Mouse (Mus musculus) intestine, postnatal 0 days (tissue): ENCODE measurements at regions not wholly inside any gene's neighbourhood (a gene's known extent, or its start where the extent isn't known, plus 50 kb on each side); places are given as distances from the start of the nearest gene placed in this dataset.

Source experiments
- ATAC-seq: fragments of 200-750 bp; cut with Nextera tagmentation; 2 replicates; pipeline ENCODE4 v1.8.0; 2017; ENCODE audit warnings: mild to moderate bottlenecking, moderate TSS enrichment, moderate library complexity
- H3K27ac ChIP-seq: fragments of 300-500 bp; sonication (generic); 2 replicates; pipeline ENCODE4 v1.5.1; 2014; ENCODE audit warnings: mild to moderate bottlenecking, low read depth, low read length, moderate library complexity
- H3K27me3 ChIP-seq: fragments of 300-500 bp; sonication (generic); replicated peaks from 2 replicates; pipeline ENCODE4 v1.6.1; 2014; ENCODE audit warnings: low read length, mixed read lengths; ENCODE audit not compliant: control insufficient read depth, insufficient read depth
- H3K36me3 ChIP-seq: fragments of 300-500 bp; sonication (generic); 2 replicates; pipeline ENCODE4 v1.6.1; 2014; ENCODE audit warnings: mild to moderate bottlenecking, moderate library complexity; ENCODE audit not compliant: control insufficient read depth, insufficient read depth
- H3K4me1 ChIP-seq: fragments of 300-500 bp; sonication (generic); replicated peaks from 2 replicates; pipeline ENCODE4 v1.6.1; 2014; ENCODE audit warnings: antibody characterized with exemption, low read length, mixed read lengths; ENCODE audit not compliant: control insufficient read depth, insufficient read depth
- H3K4me2 ChIP-seq: fragments of 300-500 bp; sonication (generic); replicated peaks from 2 replicates; pipeline ENCODE4 v1.6.1; 2014; ENCODE audit warnings: low read depth, mild to moderate bottlenecking, moderate library complexity
- H3K4me3 ChIP-seq: fragments of 300-500 bp; sonication (generic); 2 replicates; pipeline ENCODE4 v1.5.1; 2014; ENCODE audit warnings: low read depth, low read length
- H3K9ac ChIP-seq: fragments of 300-500 bp; sonication (generic); 2 replicates; pipeline ENCODE4 v1.6.1; 2014; ENCODE audit warnings: mild to moderate bottlenecking, low read depth, low read length
- H3K9me3 ChIP-seq: fragments of 300-500 bp; sonication (generic); 2 replicates; pipeline ENCODE4 v1.6.1; 2016; ENCODE audit warnings: mixed run types; ENCODE audit not compliant: control insufficient read depth
- CTCF ChIP-seq: sonication (generic); IDR thresholded peaks from 2 replicates; pipeline ENCODE4 v1.5.1; 2016; ENCODE audit warnings: low read depth, mild to moderate bottlenecking, control low read depth, antibody characterized with exemption, moderate library complexity
- WGBS: fragments of 180-500 bp; shearing (Covaris S2); extraction: QIAGEN DNeasy Blood & Tissue Kit; methylation state at CpG from one replicate; pipeline ENCODE4 v1.1.7; 2014; 5-methylcytosine and 5-hydroxymethylcytosine counted together

GRCm38 (mm10) chr2:73985238-73985910 is 74.2 kb upstream of the Atp5g3 start:
- Histone ChIP-seq H3K27me3 (no peaks in the 10 kb centered on the region), H3K27ac (no peak overlapping the region), H3K4me3 (no peak overlapping the region), H3K4me2 (no peak overlapping the region), H3K9me3 (no peaks in the 10 kb centered on the region), H3K4me1 (no peaks in the 10 kb centered on the region), H3K9ac (no peak overlapping the region), H3K36me3 (no peaks in the 10 kb centered on the region)
- 79% methylated on average over 14 of the region's 14 CpGs for WGBS
- no peak for ATAC-seq
- no peak for TF ChIP-seq CTCF

- H3K27me3 ChIP-seq: no peaks in the 10 kb centered on the region
- no peaks in the 10 kb centered on the region for H3K4me1 ChIP-seq
- WGBS: 24% methylated on average over 4 of the region's 4 CpGs
- no peaks in the 10 kb centered on the region for H3K36me3 ChIP-seq
- no peak for TF ChIP-seq CTCF
- H3K4me2 ChIP-seq: no peak overlapping the region
- ATAC-seq: no peak
- no peak overlapping the region for H3K4me3 ChIP-seq
- no peak overlapping the region for H3K27ac ChIP-seq
- no peaks in the 10 kb centered on the region for H3K9me3 ChIP-seq
- H3K9ac ChIP-seq: no peak overlapping the region
Observed at GRCm38 (mm10) chr2:73983166-73983565, 72.0 kb upstream of the Atp5g3 start.

- no peaks in the 10 kb centered on the region for H3K4me1 ChIP-seq
- WGBS: 80% methylated on average over 15 of the region's 15 CpGs
- no peaks in the 10 kb centered on the region for H3K27me3 ChIP-seq
- no peak for ATAC-seq
- H3K9me3 ChIP-seq: no peaks in the 10 kb centered on the region
- H3K9ac ChIP-seq: no peak overlapping the region
- no peak overlapping the region for H3K4me2 ChIP-seq
- no peaks in the 10 kb centered on the region for H3K36me3 ChIP-seq
- no peak overlapping the region for H3K4me3 ChIP-seq
- H3K27ac ChIP-seq: no peak overlapping the region
- TF ChIP-seq CTCF: no peak
Observed at GRCm38 (mm10) chr2:73978072-73978471, 66.9 kb upstream of the Atp5g3 start.

- no peak overlapping the region for H3K4me2 ChIP-seq
Observed at GRCm38 (mm10) chr2:73973774-73974173, 62.6 kb upstream of the Atp5g3 start.

GRCm38 (mm10) chr2:73967618-73968017 is 56.5 kb upstream of the Atp5g3 start:
- WGBS: 66% methylated on average over 7 of the region's 7 CpGs
- no peaks in the 10 kb centered on the region for H3K9me3 ChIP-seq
- no peak overlapping the region for H3K4me3 ChIP-seq
- TF ChIP-seq CTCF: no peak
- H3K27me3 ChIP-seq: peaks cover 8% of the 10 kb centered on the region; the same call in 1 of the 2 replicates
- H3K4me2 ChIP-seq: no peak overlapping the region
- H3K9ac ChIP-seq: no peak overlapping the region
- ATAC-seq: no peak
- no peaks in the 10 kb centered on the region for H3K36me3 ChIP-seq
- H3K27ac ChIP-seq: no peak overlapping the region
- no peaks in the 10 kb centered on the region for H3K4me1 ChIP-seq

More at GRCm38 (mm10) chr2:73973774-73974173, 62.6 kb upstream of the Atp5g3 start:
- Histone ChIP-seq H3K36me3 (no peaks in the 10 kb centered on the region), H3K4me3 (no peak overlapping the region), H3K9me3 (no peaks in the 10 kb centered on the region), H3K27me3 (no peaks in the 10 kb centered on the region), H3K4me1 (no peaks in the 10 kb centered on the region), H3K27ac (no peak overlapping the region), H3K9ac (no peak overlapping the region)
- ATAC-seq: no peak
- no peak for TF ChIP-seq CTCF
- WGBS: 74% methylated on average over 3 of the region's 3 CpGs

GRCm38 (mm10) chr2:73965595-73965994 is 54.5 kb upstream of the Atp5g3 start:
- WGBS: 7% methylated on average over 4 of the region's 4 CpGs
- H3K27ac ChIP-seq: no peak overlapping the region
- ATAC-seq: no peak
- no peaks in the 10 kb centered on the region for H3K9me3 ChIP-seq
- H3K4me1 ChIP-seq: no peaks in the 10 kb centered on the region
- no peaks in the 10 kb centered on the region for H3K36me3 ChIP-seq
- no peak overlapping the region for H3K4me3 ChIP-seq
- no peak overlapping the region for H3K4me2 ChIP-seq
- peak; percentile 73 for TF ChIP-seq CTCF
- H3K27me3 ChIP-seq: peaks cover 8% of the 10 kb centered on the region; the same call in 1 of the 2 replicates
- H3K9ac ChIP-seq: no peak overlapping the region
